Mouse (Mus musculus) midbrain, embryonic 13.5 days (tissue): Measurements from ENCODE around the gene Il27. TPM values are rescaled to one million over a fixed set of nuclear protein-coding genes. Genes with fewer than 3 reads are reported as not detected.

Experiments used
- ATAC-seq: fragments of 200-750 bp; cut with Nextera tagmentation; 2 replicates; pipeline ENCODE4 v1.8.0; 2017; ENCODE audit warnings: mild to moderate bottlenecking, moderate TSS enrichment, moderate library complexity
- H3K27ac ChIP-seq: fragments of 300-500 bp; sonication (generic); 2 replicates; pipeline ENCODE4 v1.5.1; 2015; ENCODE audit warnings: inconsistent platforms, mild to moderate bottlenecking, moderate library complexity
- H3K27me3 ChIP-seq: fragments of 300-500 bp; sonication (generic); 2 replicates; pipeline ENCODE4 v1.6.1; 2015; ENCODE audit warnings: mild to moderate bottlenecking, inconsistent platforms
- H3K36me3 ChIP-seq: fragments of 300-500 bp; sonication (generic); 2 replicates; pipeline ENCODE4 v1.6.1; 2015; ENCODE audit warnings: mild to moderate bottlenecking, inconsistent platforms
- H3K4me1 ChIP-seq: fragments of 300-500 bp; sonication (generic); replicated peaks from 2 replicates; pipeline ENCODE4 v1.6.1; 2015; ENCODE audit warnings: inconsistent platforms
- H3K4me2 ChIP-seq: fragments of 300-500 bp; sonication (generic); replicated peaks from 2 replicates; pipeline ENCODE4 v1.6.1; 2015; ENCODE audit warnings: moderate library complexity, mild to moderate bottlenecking, inconsistent platforms
- H3K4me3 ChIP-seq: fragments of 300-500 bp; sonication (generic); replicated peaks from 2 replicates; pipeline ENCODE4 v1.5.1; 2015; ENCODE audit warnings: mild to moderate bottlenecking, inconsistent platforms
- H3K9ac ChIP-seq: fragments of 300-500 bp; sonication (generic); replicated peaks from 2 replicates; pipeline ENCODE4 v1.6.1; 2015; ENCODE audit warnings: mild to moderate bottlenecking, inconsistent platforms
- H3K9me3 ChIP-seq: fragments of 300-500 bp; sonication (generic); 2 replicates; pipeline ENCODE4 v1.6.1; 2016; ENCODE audit warnings: mild to moderate bottlenecking, inconsistent platforms
- WGBS: fragments of 180-500 bp; shearing (Covaris S2); methylation state at CpG from one replicate; pipeline ENCODE4 v1.1.7; 2015; 5-methylcytosine and 5-hydroxymethylcytosine counted together
- polyA plus RNA-seq: library from polyadenylated mRNA; unstranded; fragments of >200 nt; fragmentation: Nextera tagmentation; extraction: Ambion mirVana; gene quantifications from 2 replicates; pipeline ENCODE4 v1.2.1, GENCODE M21; 2015

Il27 gene
- polyA plus RNA-seq, 1 experiment from 2014 or later, result not detected

DNA sequence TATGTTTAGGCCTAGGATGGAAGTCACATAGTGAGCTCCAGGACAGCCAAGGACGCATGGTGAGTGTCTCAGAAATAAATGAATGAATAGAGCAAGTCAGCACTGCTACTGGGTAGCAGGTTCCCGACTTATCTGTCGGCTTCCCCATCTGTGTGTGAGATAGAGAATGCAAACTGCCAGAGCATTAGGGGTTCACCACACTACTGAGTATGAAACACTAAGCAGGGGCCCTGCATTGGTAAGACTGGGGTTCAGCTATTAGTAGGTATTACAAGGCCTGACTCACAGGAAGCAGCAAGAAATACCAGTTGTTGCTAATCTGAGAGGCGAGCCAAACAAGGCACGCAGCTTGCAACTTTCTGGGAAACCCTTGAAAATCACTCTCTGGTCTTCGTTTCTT is 4.2 kb upstream of the Il27 start:
- WGBS, result 82% methylated on average over 6 of the region's 6 CpGs
- Histone ChIP-seq H3K9me3 (no peaks in the 10 kb centered on the region), H3K9ac (no peak overlapping the region), H3K4me2 (no peak overlapping the region), H3K27ac (no peak overlapping the region), H3K27me3 (0 out of 2 replicates have a peak, but pooled peaks cover under 1% of the 10 kb centered on the region), H3K4me3 (no peak overlapping the region), H3K36me3 (no peaks in the 10 kb centered on the region), H3K4me1 (no peaks in the 10 kb centered on the region)
- ATAC-seq, result no peak

DNA sequence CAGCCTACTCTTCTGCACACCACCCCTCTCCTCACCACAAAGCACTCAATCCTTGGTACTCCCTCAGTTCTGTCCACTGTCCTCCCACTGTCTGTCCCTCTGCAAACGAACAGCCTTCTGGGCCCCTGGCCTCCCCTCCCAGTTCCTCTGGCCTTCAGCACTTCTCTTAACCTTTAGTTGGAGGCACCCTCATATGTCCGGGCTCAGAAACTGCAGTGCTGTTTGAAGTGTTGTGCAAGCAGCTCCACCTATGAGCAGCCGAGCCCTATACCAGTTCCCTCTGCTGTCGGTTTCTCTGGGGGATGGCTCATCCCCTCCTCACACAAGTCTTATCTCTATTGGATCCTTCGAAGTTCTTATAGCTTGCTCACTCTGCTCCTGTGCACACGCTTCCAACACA is 1.7 kb upstream of the Il27 start:
- Histone ChIP-seq H3K4me2 (no peak overlapping the region), H3K4me1 (no peaks in the 10 kb centered on the region), H3K36me3 (no peaks in the 10 kb centered on the region), H3K27me3 (peaks cover 6% of the 10 kb centered on the region; the same call in 1 of the 2 replicates), H3K4me3 (no peak overlapping the region), H3K27ac (no peak overlapping the region), H3K9ac (no peak overlapping the region), H3K9me3 (no peaks in the 10 kb centered on the region)
- 63% methylated on average over 6 of the region's 6 CpGs for WGBS
- no peak for ATAC-seq

DNA sequence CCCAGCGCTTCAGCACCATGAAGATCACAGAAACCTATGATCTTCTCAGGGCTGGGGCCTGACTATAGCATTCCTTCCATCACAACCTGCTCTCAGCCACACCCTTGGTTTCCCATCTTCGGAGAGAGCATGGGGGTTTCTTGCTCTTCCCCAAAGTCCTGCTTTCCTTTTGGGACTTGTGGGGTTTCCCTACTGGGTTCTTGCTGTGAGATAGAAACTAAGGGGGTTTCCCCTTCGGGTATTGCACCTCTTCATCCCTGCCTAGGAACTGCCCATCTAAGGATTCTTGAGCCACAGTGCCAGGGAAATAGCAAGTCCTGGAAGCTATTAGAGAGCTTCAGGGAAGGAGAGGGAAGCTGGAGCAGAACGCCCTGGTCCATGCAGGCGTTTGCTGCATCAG is 1.1 kb upstream of the Il27 start:
- 77% methylated on average over 5 of the region's 5 CpGs for WGBS
- no peaks in the 10 kb centered on the region for H3K36me3 ChIP-seq

DNA sequence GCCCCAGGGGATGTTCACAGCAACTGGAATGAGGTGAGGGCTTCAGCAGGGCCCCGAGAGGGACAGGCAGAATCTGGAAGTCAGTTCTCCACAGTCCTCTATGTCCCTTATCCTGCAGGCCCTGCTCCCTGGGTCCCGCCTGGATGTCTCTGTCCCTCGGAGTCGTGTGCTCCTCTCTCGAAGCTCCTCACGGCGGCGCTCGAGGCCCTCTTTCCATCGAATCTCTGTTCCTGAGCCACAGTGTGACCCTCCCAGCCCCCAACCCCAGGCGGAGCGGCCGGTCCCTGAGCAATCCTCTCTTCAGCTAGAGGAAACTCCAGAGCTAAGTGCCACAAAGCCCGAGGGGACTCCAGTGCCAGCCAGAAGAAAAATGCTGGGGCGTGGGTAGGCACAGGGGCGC is 7.0 kb downstream of the Il27 start:
- H3K4me3 ChIP-seq, result no peak overlapping the region
- H3K4me1 ChIP-seq, result peaks cover 7% of the 10 kb centered on the region
- no peaks in the 10 kb centered on the region for H3K36me3 ChIP-seq
- H3K27ac ChIP-seq, result no peak overlapping the region
- H3K9me3 ChIP-seq, result no peaks in the 10 kb centered on the region
- peak overlapping the region; percentile 48; the same call in 1 of the 2 replicates for H3K9ac ChIP-seq
- 6% methylated on average over 16 of the region's 16 CpGs for WGBS
- peak overlapping the region; percentile 32 for H3K4me2 ChIP-seq
- H3K27me3 ChIP-seq, result peaks cover 24% of the 10 kb centered on the region
- no peak for ATAC-seq

More for the DNA sequence above, 1.1 kb upstream of the Il27 start:
- Histone ChIP-seq H3K27me3 (peaks cover 6% of the 10 kb centered on the region; the same call in 1 of the 2 replicates), H3K4me2 (no peak overlapping the region), H3K27ac (no peak overlapping the region), H3K9me3 (no peaks in the 10 kb centered on the region), H3K4me3 (no peak overlapping the region), H3K4me1 (no peaks in the 10 kb centered on the region), H3K9ac (no peak overlapping the region)
- no peak for ATAC-seq

DNA sequence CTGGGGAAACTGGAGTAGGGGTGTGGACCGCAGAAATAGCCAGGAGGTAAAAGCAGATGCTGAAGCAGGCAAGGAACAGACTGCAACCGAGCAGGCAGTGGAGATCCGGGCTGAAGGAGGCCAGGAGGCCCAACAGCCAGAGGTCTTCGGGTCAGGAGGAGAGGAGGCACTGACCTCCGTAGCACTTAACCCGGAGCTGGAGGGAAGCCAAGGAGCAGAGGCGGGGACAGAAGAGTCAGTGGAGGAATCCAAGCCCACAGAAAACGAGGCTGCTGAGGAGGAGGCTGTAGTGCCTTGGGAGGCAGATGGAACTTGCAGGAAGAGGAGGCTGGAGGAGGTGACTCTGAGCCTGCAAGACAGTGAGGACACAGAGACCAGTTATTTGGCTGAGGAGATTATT is 7.9 kb downstream of the Il27 start:
- no peak for ATAC-seq
- Histone ChIP-seq H3K27ac (no peak overlapping the region), H3K9ac (no peak overlapping the region), H3K36me3 (no peaks in the 10 kb centered on the region), H3K4me2 (no peak overlapping the region), H3K9me3 (no peaks in the 10 kb centered on the region), H3K27me3 (peaks cover 24% of the 10 kb centered on the region), H3K4me3 (no peak overlapping the region), H3K4me1 (peaks cover 14% of the 10 kb centered on the region)
- 67% methylated on average over 8 of the region's 8 CpGs for WGBS

DNA sequence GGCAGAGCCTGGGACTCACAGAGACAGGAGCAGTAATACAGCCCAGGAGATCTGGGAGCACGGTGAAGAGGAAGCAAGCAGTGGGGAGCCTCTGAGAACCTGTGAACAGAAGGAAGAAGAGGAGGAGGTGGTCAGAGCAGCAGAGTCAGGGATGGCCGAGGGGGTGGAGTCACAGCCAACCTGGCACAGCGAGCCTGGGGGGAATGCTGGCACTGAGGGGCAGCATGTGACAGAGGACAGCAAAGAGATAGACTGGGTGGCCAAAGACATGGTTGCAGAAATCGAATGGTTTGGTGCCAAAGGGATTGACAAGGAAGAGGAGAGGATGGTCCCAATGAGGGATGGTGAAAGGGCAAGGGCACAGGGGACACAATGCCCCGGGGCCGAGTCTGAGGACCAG is 9.0 kb downstream of the Il27 start, which contains the start of gene Cln3:
Gene Cln3 (minus strand): TSS at position 101 of the 400 bp plus-strand sequence.
- H3K9me3 ChIP-seq, result no peaks in the 10 kb centered on the region
- 81% methylated on average over 6 of the region's 6 CpGs for WGBS
- H3K4me1 ChIP-seq, result peaks cover 20% of the 10 kb centered on the region
- no peak within 1 kb of the TSS for H3K4me3 ChIP-seq
- H3K27ac ChIP-seq, result no peak within 1 kb of the TSS
- no peak for ATAC-seq
- H3K27me3 ChIP-seq, result peaks cover 24% of the 10 kb centered on the region
- no peak within 1 kb of the TSS for H3K4me2 ChIP-seq
- H3K36me3 ChIP-seq, result 0 out of 2 replicates have a peak, but pooled peaks cover under 1% of the 10 kb centered on the region
- no peak within 1 kb of the TSS for H3K9ac ChIP-seq

DNA sequence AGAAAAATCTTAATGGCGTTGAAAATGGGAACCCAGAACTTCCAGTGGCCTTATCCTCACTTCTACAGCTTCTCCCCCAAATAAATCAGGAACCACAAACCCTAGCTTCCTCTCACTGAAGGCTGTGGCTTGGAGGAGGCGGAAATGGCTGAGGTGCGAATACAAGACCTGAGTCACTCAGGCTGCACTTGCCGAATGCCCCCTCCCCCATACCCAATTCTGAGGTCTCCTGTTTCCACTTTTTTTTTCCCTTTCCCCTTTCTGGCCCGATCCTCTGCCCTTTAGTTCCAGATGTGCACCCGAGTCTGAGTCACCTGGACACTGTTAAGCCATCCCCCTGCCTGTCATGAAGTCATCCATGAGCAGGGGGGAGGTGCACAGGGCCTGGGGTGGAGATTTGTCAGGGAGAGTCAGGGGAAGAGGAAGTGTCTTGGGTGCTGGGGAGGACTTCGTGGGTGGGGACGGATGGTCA is 10.2 kb downstream of the Il27 start, which contains the start of gene Apobr:
Gene Apobr (plus strand): TSS at position 437 of the 472 bp plus-strand sequence.
- H3K27me3 ChIP-seq, result peaks cover 24% of the 10 kb centered on the region
- H3K9me3 ChIP-seq, result no peaks in the 10 kb centered on the region
- H3K9ac ChIP-seq, result no peak within 1 kb of the TSS
- 83% methylated on average over 8 of the region's 8 CpGs for WGBS
- no peak for ATAC-seq
- peaks cover 20% of the 10 kb centered on the region for H3K4me1 ChIP-seq
- peaks cover 3% of the 10 kb centered on the region; the same call in 1 of the 2 replicates for H3K36me3 ChIP-seq
- peak within 1 kb of the TSS; percentile 58 for H3K4me3 ChIP-seq
- peak within 1 kb of the TSS; percentile 88 for H3K4me2 ChIP-seq
- H3K27ac ChIP-seq, result no peak within 1 kb of the TSS

DNA sequence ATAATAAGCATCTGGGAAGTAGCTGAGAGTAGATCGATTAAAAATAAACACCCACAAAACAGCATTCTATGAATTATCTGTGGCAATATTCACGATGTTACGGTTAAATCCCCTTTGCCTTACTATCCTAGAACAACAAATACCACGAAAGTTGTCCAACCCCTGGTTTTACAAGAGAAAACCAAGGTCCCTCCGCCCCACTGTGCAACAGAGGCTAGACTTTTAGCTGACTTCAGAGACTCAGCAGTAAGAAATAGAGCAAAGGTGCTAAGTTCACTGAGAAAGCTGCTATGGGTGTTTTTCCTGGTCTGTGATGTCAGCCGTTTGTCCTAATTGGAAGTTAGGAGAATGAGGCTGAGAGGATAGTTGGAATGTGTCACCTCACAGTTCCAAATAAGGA is 11.0 kb downstream of the Il27 start:
- peaks cover 5% of the 10 kb centered on the region for H3K36me3 ChIP-seq
- H3K4me2 ChIP-seq, result peak overlapping the region; percentile 88
- H3K9ac ChIP-seq, result no peak overlapping the region; the same call in 1 of the 2 replicates
- WGBS, result 60% methylated on average over 6 of the region's 6 CpGs
- peak overlapping the region; percentile 58 for H3K4me3 ChIP-seq
- ATAC-seq, result no peak
- no peaks in the 10 kb centered on the region for H3K9me3 ChIP-seq
- H3K4me1 ChIP-seq, result peaks cover 20% of the 10 kb centered on the region
- H3K27ac ChIP-seq, result peak overlapping the region; percentile 88
- H3K27me3 ChIP-seq, result peaks cover 24% of the 10 kb centered on the region

DNA sequence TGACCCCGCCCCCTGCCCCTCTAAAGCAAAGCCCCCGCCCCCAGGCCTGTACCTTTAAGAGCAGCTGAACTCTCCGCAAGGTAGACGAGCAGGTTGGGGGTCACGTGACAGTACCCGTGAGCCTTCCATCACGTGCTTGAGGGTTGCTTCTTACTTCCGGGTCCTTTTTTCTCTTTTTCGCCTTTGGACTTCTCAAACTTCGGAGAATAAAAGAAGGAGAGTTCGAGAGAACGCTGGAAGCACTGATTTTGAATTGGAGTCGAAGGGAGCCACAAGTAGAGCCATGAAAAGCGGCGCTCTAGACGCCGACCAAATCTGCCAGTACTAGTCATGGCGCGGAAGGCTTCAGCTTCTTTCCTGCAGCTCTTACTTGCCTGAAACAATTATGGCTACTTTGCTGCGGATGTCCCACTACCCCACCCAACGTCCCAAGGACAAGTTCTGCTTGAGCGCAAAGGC is 11.5 kb downstream of the Il27 start:
- peaks cover 24% of the 10 kb centered on the region for H3K27me3 ChIP-seq
- peak; percentile 86 for ATAC-seq
- H3K9me3 ChIP-seq, result no peaks in the 10 kb centered on the region
- peak overlapping the region; percentile 58 for H3K4me3 ChIP-seq
- H3K4me2 ChIP-seq, result peak overlapping the region; percentile 88
- H3K27ac ChIP-seq, result peak overlapping the region; percentile 88
- H3K36me3 ChIP-seq, result peaks cover 9% of the 10 kb centered on the region
- H3K9ac ChIP-seq, result peak overlapping the region; percentile 66
- peaks cover 20% of the 10 kb centered on the region for H3K4me1 ChIP-seq
- under 1% methylated on average over 22 of the region's 22 CpGs for WGBS

DNA sequence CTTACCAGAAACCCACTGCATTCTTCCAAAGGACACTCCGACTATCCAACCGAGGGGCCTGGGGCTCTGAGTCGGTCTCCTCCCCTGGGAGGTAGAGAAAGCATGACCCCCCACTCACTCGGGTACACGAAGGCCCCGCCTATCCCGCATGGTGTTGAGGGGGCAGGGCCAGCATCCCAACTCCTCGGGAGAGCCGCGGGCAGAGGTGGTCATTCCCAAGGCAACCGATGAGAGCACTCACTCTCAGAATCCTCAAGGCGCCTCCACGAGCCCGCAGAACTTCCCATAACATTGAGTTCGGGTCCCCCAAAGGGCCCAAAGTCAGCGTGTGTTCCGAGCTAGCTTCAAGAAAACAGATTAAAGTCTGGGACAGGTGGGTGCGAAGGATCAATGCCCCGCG is 12.0 kb downstream of the Il27 start:
- Histone ChIP-seq H3K27me3 (peaks cover 24% of the 10 kb centered on the region), H3K9me3 (no peaks in the 10 kb centered on the region), H3K36me3 (peaks cover 14% of the 10 kb centered on the region), H3K4me3 (peak overlapping the region; percentile 58), H3K27ac (no peak overlapping the region), H3K4me2 (peak overlapping the region; percentile 88), H3K4me1 (peaks cover 16% of the 10 kb centered on the region), H3K9ac (peak overlapping the region; percentile 66)
- ATAC-seq, result peak; percentile 76
- WGBS, result 2% methylated on average over 20 of the region's 20 CpGs

DNA sequence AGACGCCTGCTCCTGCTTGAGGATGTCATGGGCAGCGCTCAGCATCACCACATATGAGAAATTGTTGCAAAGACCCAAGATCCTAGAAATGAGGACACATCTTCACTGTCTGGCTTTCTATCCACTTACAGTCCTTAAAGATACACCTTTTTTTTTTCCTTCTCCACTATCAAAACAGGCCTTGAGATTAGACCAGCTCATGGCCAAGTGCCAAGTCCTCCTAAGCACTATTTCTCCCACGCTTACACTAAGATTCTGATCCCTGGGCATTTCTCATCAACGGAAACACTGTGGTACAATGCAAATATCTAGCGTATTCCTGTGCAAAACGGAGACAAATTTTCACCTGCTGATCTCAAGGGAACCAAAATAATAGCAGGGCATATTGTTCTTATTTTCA is 13.1 kb downstream of the Il27 start:
- Histone ChIP-seq H3K9me3 (no peaks in the 10 kb centered on the region), H3K9ac (no peak overlapping the region; the same call in 1 of the 2 replicates), H3K4me1 (peaks cover 14% of the 10 kb centered on the region), H3K4me2 (no peak overlapping the region; the same call in 1 of the 2 replicates), H3K27ac (no peak overlapping the region), H3K36me3 (peaks cover 19% of the 10 kb centered on the region), H3K4me3 (no peak overlapping the region; the same call in 1 of the 2 replicates), H3K27me3 (peaks cover 24% of the 10 kb centered on the region)
- ATAC-seq, result no peak
- WGBS, result 92% methylated on average over 6 of the region's 6 CpGs

DNA sequence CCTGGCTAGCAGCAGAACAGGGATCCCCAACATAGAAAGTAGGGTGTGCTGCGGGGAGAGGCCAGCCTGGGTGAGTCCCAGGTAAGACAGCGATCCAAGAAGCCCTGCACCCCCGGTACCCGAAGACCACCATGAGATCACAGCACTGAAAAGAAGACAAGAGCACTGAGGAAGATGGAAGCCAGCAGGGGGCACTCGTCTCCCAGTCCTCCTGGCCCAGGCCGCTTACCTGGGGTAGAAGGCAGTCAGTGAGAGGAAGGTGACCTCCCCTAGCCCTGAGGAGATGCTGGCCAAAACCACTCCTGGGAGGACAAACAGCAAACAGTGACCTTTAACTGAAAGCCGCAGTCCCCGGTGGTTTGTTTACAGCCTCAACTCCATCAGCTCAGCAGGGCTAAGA is 15.6 kb downstream of the Il27 start:
- Histone ChIP-seq H3K4me3 (no peak overlapping the region), H3K36me3 (peaks cover 30% of the 10 kb centered on the region), H3K4me2 (no peak overlapping the region), H3K27me3 (0 out of 2 replicates have a peak, but pooled peaks cover under 1% of the 10 kb centered on the region), H3K9me3 (no peaks in the 10 kb centered on the region), H3K9ac (no peak overlapping the region), H3K27ac (no peak overlapping the region), H3K4me1 (peaks cover 14% of the 10 kb centered on the region)
- WGBS, result 56% methylated on average over 8 of the region's 8 CpGs
- ATAC-seq, result no peak

DNA sequence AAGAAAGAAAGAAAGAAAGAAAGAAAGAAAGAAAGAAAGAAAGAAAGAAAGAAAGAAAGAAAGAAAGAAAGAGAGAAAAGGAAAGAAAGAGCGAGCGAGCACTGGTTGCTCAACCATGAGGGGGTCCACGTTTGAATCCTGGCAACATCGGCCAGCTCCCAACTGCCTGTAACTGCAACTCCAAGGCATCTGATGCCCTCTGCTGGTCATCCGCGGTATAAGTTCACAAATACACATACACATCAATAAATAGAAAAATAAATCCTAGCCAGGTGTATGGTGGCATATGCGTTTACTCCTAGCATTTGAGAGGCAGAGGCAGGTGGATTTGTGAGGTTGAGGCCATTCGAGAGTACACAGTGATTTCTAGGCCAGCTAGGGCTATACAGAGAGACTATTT is 17.8 kb downstream of the Il27 start:
- Histone ChIP-seq H3K27ac (no peak overlapping the region), H3K9ac (no peak overlapping the region), H3K4me1 (peaks cover 7% of the 10 kb centered on the region), H3K4me3 (no peak overlapping the region), H3K27me3 (no peaks in the 10 kb centered on the region), H3K4me2 (no peak overlapping the region), H3K9me3 (no peaks in the 10 kb centered on the region), H3K36me3 (peaks cover 48% of the 10 kb centered on the region)
- 50% methylated on average over 8 of the region's 8 CpGs for WGBS
- ATAC-seq, result no peak
